In genomic region chr8:126583018-126583417, GRCm38 (mm10) we compare ENCODE assay signal across 8 mouse cellular contexts. TPM values are rescaled to one million over a fixed set of nuclear protein-coding genes. Genes with fewer than 3 reads are reported as not detected.
DNase-seq lines count a peak whose midpoint lies in the region; ATAC-seq and TF ChIP-seq lines count a peak whose summit lies in the region.

No protein-coding gene starts in this region.

- H3K36me3 ChIP-seq in embryonic facial prominence, embryonic 12.5 days, result peaks cover 11% of the 10 kb centered on the region; the same call in 1 of the 2 replicates
- H3K36me3 ChIP-seq in heart, embryonic 15.5 days, result no peaks in the 10 kb centered on the region
- no peaks in the 10 kb centered on the region for H3K36me3 ChIP-seq in lung, postnatal 0 days (ENCODE audit: insufficient read depth, low read length)

- no peak overlapping the region for H3K4me2 ChIP-seq in embryonic facial prominence, embryonic 12.5 days (replicated peaks)
- H3K4me2 ChIP-seq in heart, embryonic 15.5 days, result peak overlapping the region; percentile 80
- no peak overlapping the region for H3K4me2 ChIP-seq in lung, postnatal 0 days (replicated peaks; ENCODE audit: low read depth, low read length)

- no peak for DNase-seq in left cerebral cortex, adult 2 months (ENCODE audit: extremely low spot score in 1 of 2, low spot score in 2 of 2)
- no peak for DNase-seq in left cerebral cortex, adult 9 months (ENCODE audit: low spot score in 2 of 2)
- DNase-seq in lung, postnatal 0 days (ENCODE audit: low spot score), result peak; percentile 60
- DNase-seq in layer of hippocampus, adult 11-12 months (ENCODE audit: low spot score), result no peak
- no peak for DNase-seq in layer of hippocampus, adult 9-10 months (ENCODE audit: low spot score)

- H3K9me3 ChIP-seq in embryonic facial prominence, embryonic 12.5 days, result no peaks in the 10 kb centered on the region
- no peaks in the 10 kb centered on the region for H3K9me3 ChIP-seq in heart, embryonic 15.5 days (replicated peaks)
- no peaks in the 10 kb centered on the region for H3K9me3 ChIP-seq in lung, postnatal 0 days (ENCODE audit: low read length)

- H3K4me3 ChIP-seq in left cerebral cortex, adult 2 months, result no peak overlapping the region
- no peak overlapping the region for H3K4me3 ChIP-seq in embryonic facial prominence, embryonic 12.5 days
- no peak overlapping the region for H3K4me3 ChIP-seq in heart, embryonic 15.5 days
- H3K4me3 ChIP-seq in lung, postnatal 0 days (ENCODE audit: low read depth, low read length), result no peak overlapping the region

- no peak for TF ChIP-seq CTCF in left cerebral cortex, adult 2 months (IDR thresholded peaks at IDR 0.05)
- no peak for TF ChIP-seq CTCF in lung, postnatal 0 days (IDR thresholded peaks at IDR 0.05)

- TF ChIP-seq EP300 in lung, postnatal 0 days (IDR thresholded peaks at IDR 0.05), result no peak

- peak overlapping the region; percentile 53; the same call in 1 of the 2 replicates for H3K27ac ChIP-seq in left cerebral cortex, adult 2 months
- H3K27ac ChIP-seq in embryonic facial prominence, embryonic 12.5 days, result peak overlapping the region; percentile 96
- H3K27ac ChIP-seq in heart, embryonic 15.5 days, result peak overlapping the region; percentile 96
- peak overlapping the region; percentile 91 for H3K27ac ChIP-seq in lung, postnatal 0 days (ENCODE audit: low read length)

- 20% methylated on average over 2 of the region's 2 CpGs for WGBS in embryonic facial prominence, embryonic 12.5 days
- WGBS in heart, embryonic 15.5 days, result 33% methylated on average over 2 of the region's 2 CpGs
- WGBS in lung, postnatal 0 days, result 32% methylated on average over 2 of the region's 2 CpGs

- no peaks in the 10 kb centered on the region for H3K27me3 ChIP-seq in embryonic facial prominence, embryonic 12.5 days
- H3K27me3 ChIP-seq in heart, embryonic 15.5 days, result no peaks in the 10 kb centered on the region
- H3K27me3 ChIP-seq in lung, postnatal 0 days (replicated peaks; ENCODE audit: insufficient read depth, low read length), result no peaks in the 10 kb centered on the region

- ATAC-seq in embryonic facial prominence, embryonic 12.5 days (ENCODE audit: insufficient number of reproducible peaks, insufficient read depth, low FRiP score, low TSS enrichment), result no peak
- no peak for ATAC-seq in heart, embryonic 15.5 days (replicated peaks; ENCODE audit: insufficient number of reproducible peaks, insufficient read depth, low FRiP score, low read depth)
- no peak; the same call in 1 of the 2 replicates for ATAC-seq in lung, postnatal 0 days
- no peak for ATAC-seq in inflammation-experienced regulatory T-cells, adult 6 months

- intact Hi-C loops in left cerebral cortex, adult 2 months (cut with DNase I), result no loop called here

- H3K9ac ChIP-seq in embryonic facial prominence, embryonic 12.5 days, result no peak overlapping the region
- H3K9ac ChIP-seq in heart, embryonic 15.5 days, result peak overlapping the region; percentile 5; the same call in 1 of the 2 replicates
- no peak overlapping the region for H3K9ac ChIP-seq in lung, postnatal 0 days (replicated peaks; ENCODE audit: low read depth)

- H3K4me1 ChIP-seq in embryonic facial prominence, embryonic 12.5 days, result peaks cover 46% of the 10 kb centered on the region
- H3K4me1 ChIP-seq in heart, embryonic 15.5 days (replicated peaks), result peaks cover 50% of the 10 kb centered on the region
- peaks cover 15% of the 10 kb centered on the region; the same call in 1 of the 2 replicates for H3K4me1 ChIP-seq in lung, postnatal 0 days (ENCODE audit: insufficient read depth, low read depth, low read length)

RNA-seq across cellular contexts. Expression of gene Irf2bp2, which starts 10.8 kb away (rescaled TPM):
- 10 to 100 TPM; 63.9 to 78.4 TPM for total RNA-seq in left cerebral cortex, adult 2 months (2021)
- polyA plus RNA-seq in embryonic facial prominence, embryonic 12.5 days (2016; fragmentation: Nextera tagmentation; extraction: Ambion mirVana), result 11.5 and 12.0 TPM in 2 replicates
- polyA plus RNA-seq in heart, embryonic 15.5 days (2015; fragmentation: Nextera tagmentation; extraction: Ambion mirVana), result 10.3 and 10.4 TPM in 2 replicates
- polyA plus RNA-seq in lung, postnatal 0 days (2015; fragmentation: Nextera tagmentation; extraction: Ambion mirVana), result 19.5 and 24.1 TPM in 2 replicates
- 10 to 100 TPM; 16.7 to 25.3 (median 24.5) TPM for polyA plus RNA-seq in inflammation-experienced regulatory T-cells, adult 6 months (2017; shearing (Covaris generic))
